Mouse (Mus musculus): ENCODE measurements around the gene Zfp821. TPM values are rescaled to one million over a fixed set of nuclear protein-coding genes. Genes with fewer than 3 reads are reported as not detected.

Gene Zfp821
- total and polyA plus RNA-seq, 3 experiments, result 4.3 to 7.0 (median 4.9) TPM

GRCm38 (mm10) chr8:109704565-109705319, 604 bp upstream of the Zfp821 start:
- Histone ChIP-seq H3K27ac (peak overlapping the region; percentile 56), H3K36me3 (ENCODE audit: control insufficient read depth, insufficient read depth, low read length) (peaks cover 2% of the 10 kb centered on the region; the same call in 1 of the 2 replicates), H3K4me1 (ENCODE audit: control insufficient read depth, insufficient read depth, low read length) (peaks cover 4% of the 10 kb centered on the region), H3K4me3 (peak overlapping the region; percentile 80), H3K27me3 (ENCODE audit: control insufficient read depth, insufficient read depth, low read length) (no peaks in the 10 kb centered on the region), H3K79me2 (replicated peaks; ENCODE audit: control insufficient read depth, insufficient read depth, low read length) (no peaks in the 10 kb centered on the region), H3K9ac (ENCODE audit: low read depth, low read length) (peak overlapping the region; percentile 31; the same call in 1 of the 2 replicates)
- peak in 1 of 2 experiments; percentile 20 for DNase-seq
- TF ChIP-seq EP300 (IDR thresholded peaks at IDR 0.05; ENCODE audit: insufficient read depth, low read depth, low read length) (no peak), POLR2A (IDR thresholded peaks at IDR 0.05; ENCODE audit: insufficient read depth, low read depth, low read length) (no peak), CTCF (IDR thresholded peaks at IDR 0.05) (no peak)
- 8% methylated on average over 24 of the region's 24 CpGs for WGBS
- intact Hi-C loops (cut with DNase I), result loop anchor here (1.0 kb wide), 1 partner anchor 11 kb away; the partner anchor contains the start of gene Ist1

- DNase-seq, result peak in 1 of 2 experiments; percentile 47
- Histone ChIP-seq H3K27me3 (ENCODE audit: control insufficient read depth, insufficient read depth, low read length) (no peaks in the 10 kb centered on the region), H3K9ac (ENCODE audit: low read depth, low read length) (peak overlapping the region; percentile 24; the same call in 1 of the 2 replicates), H3K27ac (peak overlapping the region; percentile 84), H3K4me3 (peak overlapping the region; percentile 80), H3K4me1 (ENCODE audit: control insufficient read depth, insufficient read depth, low read length) (peaks cover 4% of the 10 kb centered on the region), H3K79me2 (replicated peaks; ENCODE audit: control insufficient read depth, insufficient read depth, low read length) (no peaks in the 10 kb centered on the region), H3K36me3 (ENCODE audit: control insufficient read depth, insufficient read depth, low read length) (peaks cover 2% of the 10 kb centered on the region; the same call in 1 of the 2 replicates)
- 8% methylated on average over 24 of the region's 30 CpGs for WGBS
- intact Hi-C loops (cut with DNase I), result no loop called here
- TF ChIP-seq EP300 (IDR thresholded peaks at IDR 0.05; ENCODE audit: insufficient read depth, low read depth, low read length) (no peak), POLR2A (IDR thresholded peaks at IDR 0.05; ENCODE audit: insufficient read depth, low read depth, low read length) (no peak), CTCF (IDR thresholded peaks at IDR 0.05) (no peak)
These were observed 929 bp downstream of the Zfp821 start for GRCm38 (mm10) chr8:109706076-109706873.

GRCm38 (mm10) chr8:109706874-109707237, 1.5 kb downstream of the Zfp821 start:
- DNase-seq, result peak; percentile 73 to 82
- Histone ChIP-seq H3K4me3 (0 out of 2 replicates have a peak overlapping the region, but pooled peaks have one; percentile 80), H3K27me3 (ENCODE audit: control insufficient read depth, insufficient read depth, low read length) (no peaks in the 10 kb centered on the region), H3K9ac (ENCODE audit: low read depth, low read length) (no peak overlapping the region), H3K79me2 (replicated peaks; ENCODE audit: control insufficient read depth, insufficient read depth, low read length) (no peaks in the 10 kb centered on the region), H3K27ac (no peak overlapping the region), H3K4me1 (ENCODE audit: control insufficient read depth, insufficient read depth, low read length) (peaks cover 4% of the 10 kb centered on the region), H3K36me3 (ENCODE audit: control insufficient read depth, insufficient read depth, low read length) (peaks cover 2% of the 10 kb centered on the region; the same call in 1 of the 2 replicates)
- TF ChIP-seq EP300 (IDR thresholded peaks at IDR 0.05; ENCODE audit: insufficient read depth, low read depth, low read length), result 0 out of 2 replicates have a peak, but pooled peaks have one; percentile 43
- TF ChIP-seq CTCF (IDR thresholded peaks at IDR 0.05), result peak; percentile 85
- TF ChIP-seq POLR2A (IDR thresholded peaks at IDR 0.05; ENCODE audit: insufficient read depth, low read depth, low read length), result no peak
- intact Hi-C loops (cut with DNase I), result no loop called here
- 12% methylated on average over 2 of the region's 2 CpGs for WGBS

GRCm38 (mm10) chr8:109707921-109708320, 2.6 kb downstream of the Zfp821 start:
- WGBS, result 92% methylated on average over 4 of the region's 4 CpGs
- TF ChIP-seq POLR2A (IDR thresholded peaks at IDR 0.05; ENCODE audit: insufficient read depth, low read depth, low read length), result no peak
- no peaks in the 10 kb centered on the region for H3K79me2 ChIP-seq (replicated peaks; ENCODE audit: control insufficient read depth, insufficient read depth, low read length)
- H3K27me3 ChIP-seq (ENCODE audit: control insufficient read depth, insufficient read depth, low read length), result no peaks in the 10 kb centered on the region
- H3K27ac ChIP-seq, result no peak overlapping the region
- H3K36me3 ChIP-seq (ENCODE audit: control insufficient read depth, insufficient read depth, low read length), result peaks cover 2% of the 10 kb centered on the region; the same call in 1 of the 2 replicates
- no peak overlapping the region for H3K4me3 ChIP-seq
- no peak overlapping the region for H3K9ac ChIP-seq (ENCODE audit: low read depth, low read length)
- no peak for DNase-seq
- intact Hi-C loops (cut with DNase I), result no loop called here
- H3K4me1 ChIP-seq (ENCODE audit: control insufficient read depth, insufficient read depth, low read length), result peaks cover 4% of the 10 kb centered on the region

- intact Hi-C loops (cut with DNase I), result no loop called here
- H3K27ac ChIP-seq, result no peak overlapping the region
- no peaks in the 10 kb centered on the region for H3K27me3 ChIP-seq (ENCODE audit: control insufficient read depth, insufficient read depth, low read length)
- no peak overlapping the region for H3K9ac ChIP-seq (ENCODE audit: low read depth, low read length)
- 95% methylated on average over 1 of the region's 1 CpGs for WGBS
- no peak for TF ChIP-seq CTCF (IDR thresholded peaks at IDR 0.05)
- no peak for TF ChIP-seq EP300 (IDR thresholded peaks at IDR 0.05; ENCODE audit: insufficient read depth, low read depth, low read length)
- DNase-seq, result no peak
- no peaks in the 10 kb centered on the region; the same call in 1 of the 2 replicates for H3K36me3 ChIP-seq (ENCODE audit: control insufficient read depth, insufficient read depth, low read length)
- no peak overlapping the region for H3K4me3 ChIP-seq
- H3K79me2 ChIP-seq (replicated peaks; ENCODE audit: control insufficient read depth, insufficient read depth, low read length), result no peaks in the 10 kb centered on the region
- no peaks in the 10 kb centered on the region for H3K4me1 ChIP-seq (ENCODE audit: control insufficient read depth, insufficient read depth, low read length)
These were observed 7.2 kb downstream of the Zfp821 start for GRCm38 (mm10) chr8:109712521-109712920.

Data from heart, adult 2 months (tissue).